In the genomic region with DNA sequence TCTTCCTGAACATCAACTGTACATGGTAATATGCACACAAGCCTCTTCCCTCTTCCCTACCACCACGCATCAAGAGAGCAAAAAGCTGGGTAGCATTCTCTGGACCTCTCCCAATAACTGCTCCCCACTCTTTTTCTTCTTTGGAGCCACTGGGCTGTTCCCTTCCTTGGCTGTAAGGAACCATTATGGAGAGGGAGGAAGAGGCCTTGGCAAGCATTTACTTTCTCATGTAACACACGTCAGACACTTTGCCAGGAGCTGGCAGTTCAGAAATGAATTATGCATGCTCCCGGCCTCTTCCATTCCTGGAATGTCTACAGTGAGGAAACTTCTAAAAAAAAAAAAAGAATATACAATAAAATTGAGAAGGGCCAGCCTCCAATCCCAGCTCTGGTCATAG, we compare ENCODE assay signal across 9 mouse cellular contexts. TPM values are rescaled to one million over a fixed set of nuclear protein-coding genes. Genes with fewer than 3 reads are reported as not detected.
DNase-seq lines count a peak whose midpoint lies in the region; ATAC-seq and TF ChIP-seq lines count a peak whose summit lies in the region.
"Had no signal": no experiment of that assay in that cellular context is flagged by ENCODE, and none has a peak within 500 bp of the region (broad histone marks: within the 10 kb centered on the region; RNA-seq: fewer than 3 reads in every experiment).

No protein-coding gene starts in this region.

- no peak overlapping the region for H3K9ac ChIP-seq in midbrain, postnatal 0 days (replicated peaks; ENCODE audit: low read length, poor library complexity, severe bottlenecking)

- intact Hi-C loops in heart, postnatal 14 days (cut with DNase I) = no loop called here

- peak overlapping the region; percentile 34; the same call in 1 of the 2 replicates for H3K27ac ChIP-seq in midbrain, postnatal 0 days (ENCODE audit: low read depth, low read length)

- no peak overlapping the region for H3K4me2 ChIP-seq in midbrain, postnatal 0 days (ENCODE audit: low read depth, low read length, poor library complexity, severe bottlenecking)

- TF ChIP-seq CTCF in midbrain, postnatal 0 days (IDR thresholded peaks at IDR 0.05) = no peak

- H3K9me3 ChIP-seq in midbrain, postnatal 0 days (ENCODE audit: low read length) = no peaks in the 10 kb centered on the region
- H3K9me3 ChIP-seq: megakaryocyte, embryonic 14.5 days had no signal

- DNase-seq in heart, adult 11 months = peak; percentile 83
- DNase-seq in heart, postnatal 14 days = no peak
- DNase-seq in adrenal gland, postnatal 10 days = peak; percentile 58
- peak; percentile 25 to 29 for DNase-seq in frontal cortex, postnatal 14 days (ENCODE audit: low spot score in 2 of 2)
- peak; percentile 69 to 74 for DNase-seq in kidney, postnatal 4 days
- DNase-seq in midbrain, postnatal 0 days (ENCODE audit: low spot score) = peak; percentile 81
- DNase-seq in spleen, postnatal 14 days (ENCODE audit: low spot score in 2 of 2) = no peak
- DNase-seq in retina, embryonic 14.5 days (ENCODE audit: low spot score) = no peak

- WGBS in midbrain, postnatal 0 days = 37% methylated on average over 3 of the region's 3 CpGs

- no peak overlapping the region for H3K4me3 ChIP-seq in midbrain, postnatal 0 days (ENCODE audit: low read depth, low read length)
- H3K4me3 ChIP-seq: megakaryocyte, embryonic 14.5 days had no signal

- peaks cover 25% of the 10 kb centered on the region for H3K36me3 ChIP-seq in midbrain, postnatal 0 days (ENCODE audit: insufficient read depth, low read length)

- ATAC-seq in midbrain, postnatal 0 days (ENCODE audit: low FRiP score) = peak; percentile 44; the same call in 1 of the 2 replicates

- H3K27me3 ChIP-seq in midbrain, postnatal 0 days (ENCODE audit: insufficient read depth, low read length) = no peaks in the 10 kb centered on the region
- H3K27me3 ChIP-seq: megakaryocyte, embryonic 14.5 days had no signal

- H3K4me1 ChIP-seq in midbrain, postnatal 0 days (ENCODE audit: insufficient read depth, low read length) = no peaks in the 10 kb centered on the region; the same call in 1 of the 2 replicates

RNA-seq across cellular contexts. Expression of a gene that starts 22.7 kb away (rescaled TPM):
- 10 to 100 TPM in 1 of 2 experiments, 1 to 10 TPM in 1; 9.7 to 11.5 TPM for total RNA-seq in heart, postnatal 14 days (2021)
- 10 to 100 TPM; 22.9 to 26.1 TPM for total RNA-seq in adrenal gland, postnatal 10 days (2021)
- total RNA-seq in midbrain, postnatal 0 days (2014; rRNA removed) = 24.5 and 30.8 TPM in 2 replicates
- polyA plus RNA-seq in midbrain, postnatal 0 days (2015; fragmentation: Nextera tagmentation; extraction: Ambion mirVana) = 30.6 and 36.5 TPM in 2 replicates

Comparison
In these comparisons a context has a peak if more than half of its experiments do, and no peak if none do; other contexts are left out.
1. DNase-seq: peak in heart, adult 11 months (single experiment), adrenal gland, postnatal 10 days (single experiment), frontal cortex, postnatal 14 days (2 of 2), kidney, postnatal 4 days (2 of 2) and midbrain, postnatal 0 days (single experiment); none in heart, postnatal 14 days (0 of 2), spleen, postnatal 14 days (0 of 2) and retina, embryonic 14.5 days (single experiment).